Mouse (Mus musculus): ENCODE measurements around the gene Mrps33. TPM values are rescaled to one million over a fixed set of nuclear protein-coding genes. Genes with fewer than 3 reads are reported as not detected.

Gene Mrps33
- polyA plus RNA-seq, 1 experiment from 2014 or later: 215 TPM

GRCm38 (mm10) chr6:39776275-39776674 lies 34.5 kb downstream of the Mrps33 start:
- Histone ChIP-seq H3K9ac (no peak overlapping the region), H3K27me3 (no peaks in the 10 kb centered on the region), H3K36me3 (no peaks in the 10 kb centered on the region), H3K27ac (replicated peaks) (no peak overlapping the region), H3K4me3 (no peak overlapping the region), H3K9me3 (no peaks in the 10 kb centered on the region), H3K4me1 (replicated peaks) (peaks cover 7% of the 10 kb centered on the region), H3K4me2 (no peak overlapping the region)
- no peak for ATAC-seq (ENCODE audit: low read depth)
- WGBS: 86% methylated on average over 6 of the region's 6 CpGs

- Histone ChIP-seq H3K4me3 (no peak overlapping the region), H3K4me2 (no peak overlapping the region), H3K36me3 (no peaks in the 10 kb centered on the region), H3K27me3 (no peaks in the 10 kb centered on the region), H3K9ac (no peak overlapping the region), H3K9me3 (no peaks in the 10 kb centered on the region), H3K27ac (replicated peaks) (no peak overlapping the region), H3K4me1 (replicated peaks) (no peaks in the 10 kb centered on the region)
- 91% methylated on average over 9 of the region's 9 CpGs for WGBS
- no peak for ATAC-seq (ENCODE audit: low read depth)
Observed at GRCm38 (mm10) chr6:39775029-39775428, 35.8 kb downstream of the Mrps33 start.

GRCm38 (mm10) chr6:39757229-39757628 lies 53.6 kb downstream of the Mrps33 start:
- Histone ChIP-seq H3K27ac (replicated peaks) (no peak overlapping the region), H3K9me3 (no peaks in the 10 kb centered on the region), H3K9ac (no peak overlapping the region), H3K4me2 (no peak overlapping the region), H3K27me3 (no peaks in the 10 kb centered on the region), H3K4me3 (no peak overlapping the region), H3K4me1 (replicated peaks) (no peaks in the 10 kb centered on the region), H3K36me3 (no peaks in the 10 kb centered on the region)
- 50% methylated on average over 2 of the region's 2 CpGs for WGBS
- ATAC-seq (ENCODE audit: low read depth): no peak

Other genes with a start within 250 kb of the Mrps33 start
- gene Adck2, start 237.1 kb downstream of the Mrps33 start, polyA plus RNA-seq (2015; fragmentation: Nextera tagmentation; extraction: Ambion mirVana): 39.5 and 41.7 TPM in 2 replicates
- not detected in 2 replicates for gene Gm42420, start 225.2 kb downstream of the Mrps33 start, polyA plus RNA-seq (2015; fragmentation: Nextera tagmentation; extraction: Ambion mirVana)
- gene Ndufb2, start 218.4 kb downstream of the Mrps33 start, polyA plus RNA-seq (2015; fragmentation: Nextera tagmentation; extraction: Ambion mirVana): 393 and 454 TPM in 2 replicates
- gene Braf, start 85.5 kb downstream of the Mrps33 start, polyA plus RNA-seq (2015; fragmentation: Nextera tagmentation; extraction: Ambion mirVana): 24.9 and 25.3 TPM in 2 replicates
- 24.7 and 26.7 TPM in 2 replicates for gene Tmem178b, start 62.3 kb upstream of the Mrps33 start, polyA plus RNA-seq (2015; fragmentation: Nextera tagmentation; extraction: Ambion mirVana)